In genomic region chr2:25865412-25865811, GRCm38 (mm10) we compare ENCODE assay signal across 9 mouse cellular contexts. TPM values are rescaled to one million over a fixed set of nuclear protein-coding genes. Genes with fewer than 3 reads are reported as not detected.
DNase-seq lines count a peak whose midpoint lies in the region; ATAC-seq and TF ChIP-seq lines count a peak whose summit lies in the region.
"Had no signal": no experiment of that assay in that cellular context is flagged by ENCODE, and none has a peak within 500 bp of the region (broad histone marks: within the 10 kb centered on the region; RNA-seq: fewer than 3 reads in every experiment).

No protein-coding gene starts in this region.

- peak; percentile 39 for TF ChIP-seq CTCF in intestine, postnatal 0 days (IDR thresholded peaks at IDR 0.05; ENCODE audit: low read depth)
- peak; percentile 59 for TF ChIP-seq CTCF in midbrain, postnatal 0 days (IDR thresholded peaks at IDR 0.05)

- H3K4me3 ChIP-seq in intestine, postnatal 0 days (ENCODE audit: low read depth, low read length), result no peak overlapping the region
- H3K4me3 ChIP-seq in intestine, embryonic 15.5 days (replicated peaks), result no peak overlapping the region
- H3K4me3 ChIP-seq in hindbrain, embryonic 12.5 days, result no peak overlapping the region
- H3K4me3 ChIP-seq in midbrain, postnatal 0 days (ENCODE audit: low read depth, low read length), result no peak overlapping the region
- H3K4me3 ChIP-seq: limb, embryonic 12.5 days had no signal

- H3K36me3 ChIP-seq in intestine, postnatal 0 days (ENCODE audit: control insufficient read depth, insufficient read depth), result no peaks in the 10 kb centered on the region
- H3K36me3 ChIP-seq in intestine, embryonic 15.5 days, result no peaks in the 10 kb centered on the region
- H3K36me3 ChIP-seq in hindbrain, embryonic 12.5 days, result no peaks in the 10 kb centered on the region
- no peaks in the 10 kb centered on the region for H3K36me3 ChIP-seq in midbrain, postnatal 0 days (ENCODE audit: insufficient read depth, low read length)
- H3K36me3 ChIP-seq: limb, embryonic 12.5 days had no signal

- 16% methylated on average over 4 of the region's 4 CpGs for WGBS in intestine, postnatal 0 days
- WGBS in intestine, embryonic 15.5 days, result 17% methylated on average over 4 of the region's 4 CpGs
- WGBS in hindbrain, embryonic 12.5 days, result 21% methylated on average over 4 of the region's 4 CpGs
- WGBS in midbrain, postnatal 0 days, result 10% methylated on average over 4 of the region's 4 CpGs

- H3K27ac ChIP-seq in intestine, postnatal 0 days (ENCODE audit: low read depth, low read length), result no peak overlapping the region
- H3K27ac ChIP-seq in intestine, embryonic 15.5 days, result no peak overlapping the region
- no peak overlapping the region for H3K27ac ChIP-seq in hindbrain, embryonic 12.5 days
- no peak overlapping the region for H3K27ac ChIP-seq in midbrain, postnatal 0 days (ENCODE audit: low read depth, low read length)
- H3K27ac ChIP-seq: limb, embryonic 12.5 days had no signal

- no peaks in the 10 kb centered on the region for H3K4me1 ChIP-seq in intestine, postnatal 0 days (replicated peaks; ENCODE audit: control insufficient read depth, insufficient read depth, low read length)
- peaks cover 13% of the 10 kb centered on the region for H3K4me1 ChIP-seq in intestine, embryonic 15.5 days (replicated peaks)
- peaks cover 20% of the 10 kb centered on the region for H3K4me1 ChIP-seq in hindbrain, embryonic 12.5 days
- 0 out of 2 replicates have a peak, but pooled peaks cover 5% of the 10 kb centered on the region for H3K4me1 ChIP-seq in midbrain, postnatal 0 days (ENCODE audit: insufficient read depth, low read length)

- no peaks in the 10 kb centered on the region for H3K9me3 ChIP-seq in intestine, postnatal 0 days (ENCODE audit: control insufficient read depth)
- H3K9me3 ChIP-seq in intestine, embryonic 15.5 days, result no peaks in the 10 kb centered on the region
- no peaks in the 10 kb centered on the region for H3K9me3 ChIP-seq in hindbrain, embryonic 12.5 days (replicated peaks)
- no peaks in the 10 kb centered on the region for H3K9me3 ChIP-seq in midbrain, postnatal 0 days (ENCODE audit: low read length)
- H3K9me3 ChIP-seq: limb, embryonic 12.5 days had no signal

- H3K4me2 ChIP-seq in intestine, postnatal 0 days (replicated peaks; ENCODE audit: low read depth), result no peak overlapping the region
- H3K4me2 ChIP-seq in intestine, embryonic 15.5 days (replicated peaks), result no peak overlapping the region
- no peak overlapping the region for H3K4me2 ChIP-seq in hindbrain, embryonic 12.5 days (replicated peaks)
- peak overlapping the region; percentile 18; the same call in 1 of the 2 replicates for H3K4me2 ChIP-seq in midbrain, postnatal 0 days (ENCODE audit: low read depth, low read length, poor library complexity, severe bottlenecking)
- H3K4me2 ChIP-seq: limb, embryonic 12.5 days had no signal

- no peak overlapping the region for H3K9ac ChIP-seq in intestine, postnatal 0 days (ENCODE audit: low read depth, low read length)
- H3K9ac ChIP-seq in intestine, embryonic 15.5 days, result no peak overlapping the region
- no peak overlapping the region for H3K9ac ChIP-seq in hindbrain, embryonic 12.5 days
- H3K9ac ChIP-seq in midbrain, postnatal 0 days (replicated peaks; ENCODE audit: low read length, poor library complexity, severe bottlenecking), result no peak overlapping the region
- H3K9ac ChIP-seq: limb, embryonic 12.5 days had no signal

- peak; percentile 52 to 55 for DNase-seq in cerebellum, adult 18-20 months
- DNase-seq in midbrain, postnatal 0 days (ENCODE audit: low spot score), result peak; percentile 82
- DNase-seq in yolk sac, embryonic 10.5 days (ENCODE audit: low spot score), result no peak
- no peak for DNase-seq in adrenal gland, postnatal 25 days
- no peak for DNase-seq in heart, adult 11 months

- peaks cover 8% of the 10 kb centered on the region for H3K27me3 ChIP-seq in intestine, postnatal 0 days (replicated peaks; ENCODE audit: control insufficient read depth, insufficient read depth, low read length)
- peaks cover 23% of the 10 kb centered on the region for H3K27me3 ChIP-seq in intestine, embryonic 15.5 days (replicated peaks)
- peaks cover 51% of the 10 kb centered on the region for H3K27me3 ChIP-seq in hindbrain, embryonic 12.5 days
- no peaks in the 10 kb centered on the region; the same call in 1 of the 2 replicates for H3K27me3 ChIP-seq in midbrain, postnatal 0 days (ENCODE audit: insufficient read depth, low read length)

- ATAC-seq in intestine, postnatal 0 days, result no peak
- no peak for ATAC-seq in intestine, embryonic 15.5 days
- ATAC-seq in hindbrain, embryonic 12.5 days (ENCODE audit: low FRiP score), result peak; percentile 55; the same call in 1 of the 2 replicates
- ATAC-seq in midbrain, postnatal 0 days (ENCODE audit: low FRiP score), result no peak

RNA-seq across cellular contexts. Expression of gene Kcnt1, which starts 1.9 kb away (rescaled TPM):
- polyA plus RNA-seq in intestine, postnatal 0 days (2015; fragmentation: Nextera tagmentation; extraction: Ambion mirVana), result 0.18 TPM in 2 replicates
- polyA plus RNA-seq in intestine, embryonic 15.5 days (2015; fragmentation: Nextera tagmentation; extraction: Ambion mirVana), result 0.53 and 0.67 TPM in 2 replicates
- 2.9 and 4.6 TPM in 2 replicates for polyA plus RNA-seq in hindbrain, embryonic 12.5 days (2016; fragmentation: Nextera tagmentation; extraction: Ambion mirVana)
- 49.2 and 60.7 TPM in 2 replicates for total RNA-seq in midbrain, postnatal 0 days (2014; rRNA removed)
- polyA plus RNA-seq in midbrain, postnatal 0 days (2015; fragmentation: Nextera tagmentation; extraction: Ambion mirVana), result 21.7 and 22.1 TPM in 2 replicates
- 2.7 and 5.2 TPM in 2 replicates for total RNA-seq in adrenal gland, postnatal 25 days (2021)

RNA-seq across cellular contexts. Expression of gene Sohlh1, which starts 18.4 kb away (rescaled TPM):
- not detected in 2 replicates for polyA plus RNA-seq in intestine, postnatal 0 days (2015; fragmentation: Nextera tagmentation; extraction: Ambion mirVana)
- not detected in 2 replicates for polyA plus RNA-seq in intestine, embryonic 15.5 days (2015; fragmentation: Nextera tagmentation; extraction: Ambion mirVana)
- polyA plus RNA-seq in hindbrain, embryonic 12.5 days (2016; fragmentation: Nextera tagmentation; extraction: Ambion mirVana), result not detected in 2 replicates
- total RNA-seq in midbrain, postnatal 0 days (2014; rRNA removed), result not detected in 2 replicates
- not detected in 2 replicates for polyA plus RNA-seq in midbrain, postnatal 0 days (2015; fragmentation: Nextera tagmentation; extraction: Ambion mirVana)
- not detected in 2 replicates for total RNA-seq in adrenal gland, postnatal 25 days (2021)

RNA-seq across cellular contexts. Expression of gene Lcn9, which starts 42.5 kb away (rescaled TPM):
- polyA plus RNA-seq in intestine, postnatal 0 days (2015; fragmentation: Nextera tagmentation; extraction: Ambion mirVana), result not detected in 2 replicates
- not detected in 2 replicates for polyA plus RNA-seq in intestine, embryonic 15.5 days (2015; fragmentation: Nextera tagmentation; extraction: Ambion mirVana)
- not detected in 2 replicates for polyA plus RNA-seq in hindbrain, embryonic 12.5 days (2016; fragmentation: Nextera tagmentation; extraction: Ambion mirVana)
- not detected in 2 replicates for total RNA-seq in midbrain, postnatal 0 days (2014; rRNA removed)
- polyA plus RNA-seq in midbrain, postnatal 0 days (2015; fragmentation: Nextera tagmentation; extraction: Ambion mirVana), result not detected in 2 replicates
- total RNA-seq in adrenal gland, postnatal 25 days (2021), result not detected in 2 replicates
- polyA plus RNA-seq: limb, embryonic 12.5 days had no signal

RNA-seq across cellular contexts. Expression of gene Glt6d1, which starts 49.8 kb away (rescaled TPM):
- polyA plus RNA-seq in intestine, postnatal 0 days (2015; fragmentation: Nextera tagmentation; extraction: Ambion mirVana), result not detected in 2 replicates
- not detected in 2 replicates for polyA plus RNA-seq in intestine, embryonic 15.5 days (2015; fragmentation: Nextera tagmentation; extraction: Ambion mirVana)
- not detected in 2 replicates for polyA plus RNA-seq in hindbrain, embryonic 12.5 days (2016; fragmentation: Nextera tagmentation; extraction: Ambion mirVana)
- total RNA-seq in midbrain, postnatal 0 days (2014; rRNA removed), result not detected in 2 replicates
- not detected in 2 replicates for polyA plus RNA-seq in midbrain, postnatal 0 days (2015; fragmentation: Nextera tagmentation; extraction: Ambion mirVana)
- not detected in 2 replicates for total RNA-seq in adrenal gland, postnatal 25 days (2021)
- polyA plus RNA-seq: limb, embryonic 12.5 days had no signal

Comparison
In these comparisons a context has a peak if more than half of its experiments do, and no peak if none do; other contexts are left out.
1. DNase-seq: peak in cerebellum, adult 18-20 months (2 of 2) and midbrain, postnatal 0 days (single experiment); none in yolk sac, embryonic 10.5 days (single experiment), adrenal gland, postnatal 25 days (single experiment) and heart, adult 11 months (single experiment).